14 mouse cellular contexts compared by ENCODE assay signal in the genomic region with DNA sequence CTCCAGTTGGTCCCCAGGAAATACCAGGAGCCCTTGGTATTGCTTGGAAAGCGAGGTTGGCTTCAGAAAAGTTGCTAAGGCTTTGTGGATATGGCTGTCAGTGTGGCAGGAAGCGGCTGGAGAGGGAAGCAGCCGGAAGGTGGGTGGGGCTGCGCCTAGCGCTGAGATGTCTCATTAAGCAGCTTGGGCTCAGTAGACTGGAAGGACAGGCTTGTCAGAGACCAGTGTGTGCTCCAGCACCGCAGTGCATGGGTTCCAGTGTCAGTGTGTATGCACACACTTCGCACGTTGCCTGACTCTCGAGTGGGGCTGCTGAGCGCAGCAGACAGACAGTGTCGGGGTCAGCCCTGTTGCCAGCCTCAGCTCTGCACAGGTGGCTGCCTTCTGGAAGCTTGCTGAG. TPM values are rescaled to one million over a fixed set of nuclear protein-coding genes. Genes with fewer than 3 reads are reported as not detected.
DNase-seq lines count a peak whose midpoint lies in the region.
"Had no signal": no experiment of that assay in that cellular context is flagged by ENCODE, and none has a peak within 500 bp of the region (broad histone marks: within the 10 kb centered on the region; RNA-seq: fewer than 3 reads in every experiment).

No protein-coding gene starts in this region.

- peak; percentile 56 to 57 for DNase-seq in cerebellum, postnatal 10 days
- no peak for DNase-seq in cerebellum, adult 9-10 months
- peak; percentile 70 to 72 for DNase-seq in layer of hippocampus, adult 18-20 months (ENCODE audit: low spot score in 2 of 2)
- DNase-seq in layer of hippocampus, adult 9-10 months (ENCODE audit: low spot score) = no peak
- DNase-seq in right cerebral cortex, postnatal 25 days = peak; percentile 38
- no peak for DNase-seq in right cerebral cortex, postnatal 10 days (ENCODE audit: low spot score in 2 of 2)
- peak; percentile 48 to 51 for DNase-seq in right cerebral cortex, postnatal 36 days (ENCODE audit: low spot score in 2 of 2)
- no peak for DNase-seq in thymus, postnatal 14 days
- DNase-seq: adrenal gland, postnatal 25 days; heart, adult 18-20 months; kidney, adult 2 months; kidney, postnatal 14 days; lung, postnatal 10 days; spleen, adult 18-20 months had no signal

RNA-seq across cellular contexts. Expression of a gene that starts 23.1 kb away (rescaled TPM):
- total RNA-seq in layer of hippocampus, adult 18-20 months (2021) = 100 to 1,000 TPM; 160 to 163 TPM

RNA-seq across cellular contexts. Expression of a gene that starts 28.0 kb away (rescaled TPM):
- 10 to 100 TPM; 92.6 to 94.2 TPM for total RNA-seq in layer of hippocampus, adult 18-20 months (2021)

Comparison
In these comparisons a context has a peak if more than half of its experiments do, and no peak if none do; other contexts are left out.
1. DNase-seq: peak in cerebellum, postnatal 10 days (2 of 2), layer of hippocampus, adult 18-20 months (2 of 2), right cerebral cortex, postnatal 25 days (single experiment) and right cerebral cortex, postnatal 36 days (2 of 2); none in cerebellum, adult 9-10 months (single experiment), layer of hippocampus, adult 9-10 months (single experiment), right cerebral cortex, postnatal 10 days (0 of 2) and thymus, postnatal 14 days (single experiment).